Mouse (Mus musculus) MEL (cell line): ENCODE measurements around the gene Hfm1. TPM values are rescaled to one million over a fixed set of nuclear protein-coding genes. Genes with fewer than 3 reads are reported as not detected.

ENCODE experiments used
- DNase-seq: peaks from one replicate; pipeline ENCODE4 v3.0.0; 2011; ENCODE audit warnings: low read depth, low spot score
- H3K27ac ChIP-seq: 2 replicates; pipeline ENCODE4 v1.5.1; 2012; ENCODE audit warnings: low read depth, mild to moderate bottlenecking, control low read depth, low read length, moderate library complexity; ENCODE audit not compliant: control insufficient read depth
- H3K27me3 ChIP-seq, 2 experiments: fragments of 150-350 bp in 1 of 2; sonication (generic) in 1 of 2; 2 replicates each; pipeline ENCODE4 v1.6.1; 2012; ENCODE audit warnings: low read length in 2 of 2, mild to moderate bottlenecking in 2 of 2, improper control_type of control experiment in 1 of 2, moderate library complexity in 1 of 2; ENCODE audit not compliant: insufficient read depth in 2 of 2, control insufficient read depth in 1 of 2
- H3K36me3 ChIP-seq, 2 experiments: 2 replicates each; pipeline ENCODE4 v1.6.1; 2012 to 2014; ENCODE audit warnings: low read length in 2 of 2, improper control_type of control experiment in 1 of 2, inconsistent platforms in 1 of 2, mild to moderate bottlenecking in 1 of 2; ENCODE audit not compliant: insufficient read depth in 2 of 2, control insufficient read depth in 1 of 2
- H3K4me1 ChIP-seq, 2 experiments: fragments of 150-350 bp in 1 of 2; sonication (generic) in 1 of 2; 2 replicates each; pipeline ENCODE4 v1.6.1; 2012; ENCODE audit warnings: low read length in 2 of 2, improper control_type of control experiment in 1 of 2, mild to moderate bottlenecking in 1 of 2; ENCODE audit not compliant: insufficient read depth in 2 of 2, control insufficient read depth in 1 of 2
- H3K4me3 ChIP-seq, 2 experiments: fragments of 150-350 bp in 1 of 2; sonication (generic) in 1 of 2; 2 replicates each; pipeline ENCODE4 v1.5.1; 2012; ENCODE audit warnings: low read depth in 2 of 2, low read length in 2 of 2, mild to moderate bottlenecking in 2 of 2, moderate library complexity in 2 of 2, control low read depth in 1 of 2, improper control_type of control experiment in 1 of 2; ENCODE audit not compliant: control insufficient read depth in 1 of 2, insufficient read depth in 1 of 2
- H3K79me2 ChIP-seq: 2 replicates; pipeline ENCODE4 v1.6.1; 2012; ENCODE audit warnings: mild to moderate bottlenecking, low read length, moderate library complexity; ENCODE audit not compliant: control insufficient read depth, poor library complexity, insufficient read depth
- H3K9ac ChIP-seq: 2 replicates; pipeline ENCODE4 v1.6.1; 2012; ENCODE audit warnings: low read depth, mild to moderate bottlenecking, control low read depth, low read length, moderate library complexity; ENCODE audit not compliant: control insufficient read depth, poor library complexity, severe bottlenecking
- H3K9me3 ChIP-seq: fragments of 150-350 bp; sonication (generic); replicated peaks from 2 replicates; pipeline ENCODE4 v1.6.1; 2012; ENCODE audit warnings: mild to moderate bottlenecking, low read length, improper control_type of control experiment, moderate library complexity; ENCODE audit not compliant: insufficient read depth
- CHD1 ChIP-seq: IDR thresholded peaks from 2 replicates; pipeline ENCODE4 v1.6.1; 2012; ENCODE audit warnings: low read depth, mild to moderate bottlenecking, inconsistent platforms, low read length, improper control_type of control experiment
- CHD2 ChIP-seq: IDR thresholded peaks from 2 replicates; pipeline ENCODE4 v1.6.1; 2011; ENCODE audit warnings: low read length, improper control_type of control experiment
- CTCF ChIP-seq, 3 experiments: IDR thresholded peaks in 2 of 3; conservative IDR thresholded peaks in 1 of 3; 2 replicates each; pipeline ENCODE4 v1.5.1; 2011 to 2012; ENCODE audit warnings: low read length in 3 of 3, low read depth in 2 of 3, mild to moderate bottlenecking in 2 of 3, improper control_type of control experiment in 1 of 3, inconsistent platforms in 1 of 3, mixed read lengths in 1 of 3, moderate library complexity in 1 of 3; ENCODE audit not compliant: control insufficient read depth in 1 of 3, insufficient read depth in 1 of 3, poor library complexity in 1 of 3, severe bottlenecking in 1 of 3
- E2F4 ChIP-seq: IDR thresholded peaks from 2 replicates; pipeline ENCODE4 v1.6.1; 2011; ENCODE audit warnings: low read depth, low read length, improper control_type of control experiment, borderline replicate concordance
- ELF1 ChIP-seq: IDR thresholded peaks from 2 replicates; pipeline ENCODE4 v1.6.1; 2014; ENCODE audit warnings: low read depth, mild to moderate bottlenecking, inconsistent platforms, low read length, improper control_type of control experiment, moderate library complexity
- ETS1 ChIP-seq: IDR thresholded peaks from 2 replicates; pipeline ENCODE4 v1.6.1; 2012; ENCODE audit warnings: low read depth, mild to moderate bottlenecking, inconsistent platforms, low read length, improper control_type of control experiment, moderate library complexity
- GABPA ChIP-seq: IDR thresholded peaks from 2 replicates; pipeline ENCODE4 v1.6.1; 2012; ENCODE audit warnings: low read depth, mild to moderate bottlenecking, inconsistent platforms, low read length, improper control_type of control experiment, moderate library complexity
- HCFC1 ChIP-seq: IDR thresholded peaks from 2 replicates; pipeline ENCODE4 v1.6.1; 2012; ENCODE audit warnings: low read depth, mild to moderate bottlenecking, inconsistent platforms, low read length, improper control_type of control experiment, moderate library complexity
- JUND ChIP-seq: IDR thresholded peaks from 2 replicates; pipeline ENCODE4 v1.6.1; 2011; ENCODE audit warnings: low read depth, mild to moderate bottlenecking, improper control_type of control experiment, low read length
- KAT2A ChIP-seq: conservative IDR thresholded peaks from 2 replicates; pipeline ENCODE4 v1.6.1; 2012; ENCODE audit warnings: low read depth, low read length, improper control_type of control experiment, inconsistent platforms
- MAFK ChIP-seq: IDR thresholded peaks from 2 replicates; pipeline ENCODE4 v1.6.1; 2011; ENCODE audit warnings: low read depth, mild to moderate bottlenecking, low read length, improper control_type of control experiment, borderline replicate concordance
- MAX ChIP-seq: IDR thresholded peaks from 2 replicates; pipeline ENCODE4 v1.6.1; 2011; ENCODE audit warnings: low read length, improper control_type of control experiment
- MXI1 ChIP-seq: IDR thresholded peaks from 2 replicates; pipeline ENCODE4 v1.6.1; 2011; ENCODE audit warnings: mild to moderate bottlenecking, low read depth, low read length, improper control_type of control experiment
- MYC ChIP-seq: IDR thresholded peaks from 2 replicates; pipeline ENCODE4 v1.6.1; 2011; ENCODE audit warnings: low read depth, mild to moderate bottlenecking, low read length, improper control_type of control experiment, moderate library complexity
- NELFE ChIP-seq: IDR thresholded peaks from 2 replicates; pipeline ENCODE4 v1.6.1; 2011; ENCODE audit warnings: low read depth, low read length, improper control_type of control experiment
- NRF1 ChIP-seq: IDR thresholded peaks from 2 replicates; pipeline ENCODE4 v1.6.1; 2014; ENCODE audit warnings: low read depth, mild to moderate bottlenecking, inconsistent platforms, low read length, improper control_type of control experiment, moderate library complexity; ENCODE audit not compliant: poor library complexity, insufficient read depth, severe bottlenecking
- POLR2A ChIP-seq, 2 experiments: IDR thresholded peaks; 2 replicates each; pipeline ENCODE4 v1.6.1; 2011 to 2012; ENCODE audit warnings: low read length in 2 of 2, mild to moderate bottlenecking in 2 of 2, control low read depth in 1 of 2, improper control_type of control experiment in 1 of 2, low read depth in 1 of 2, moderate library complexity in 1 of 2; ENCODE audit not compliant: control insufficient read depth in 1 of 2, insufficient read depth in 1 of 2, poor library complexity in 1 of 2
- POLR2AphosphoS2 ChIP-seq: IDR thresholded peaks from 2 replicates; pipeline ENCODE4 v1.6.1; 2011; ENCODE audit warnings: low read length, improper control_type of control experiment
- POLR2AphosphoS5 ChIP-seq: IDR thresholded peaks from 2 replicates; pipeline ENCODE4 v1.6.1; 2012; ENCODE audit warnings: low read depth, borderline replicate concordance, mild to moderate bottlenecking, inconsistent platforms, low read length, moderate library complexity, mixed read lengths
- RAD21 ChIP-seq: IDR thresholded peaks from 2 replicates; pipeline ENCODE4 v1.6.1; 2011; ENCODE audit warnings: mild to moderate bottlenecking, low read depth, low read length, improper control_type of control experiment
- SIN3A ChIP-seq: IDR thresholded peaks from 2 replicates; pipeline ENCODE4 v1.6.1; 2012; ENCODE audit warnings: low read length, improper control_type of control experiment, inconsistent platforms
- SMC3 ChIP-seq: IDR thresholded peaks from 2 replicates; pipeline ENCODE4 v1.6.1; 2011; ENCODE audit warnings: low read depth, low read length, improper control_type of control experiment
- TCF12 ChIP-seq: IDR thresholded peaks from 2 replicates; pipeline ENCODE4 v1.6.1; 2014; ENCODE audit warnings: low read depth, mild to moderate bottlenecking, inconsistent platforms, low read length, improper control_type of control experiment, moderate library complexity
- UBTF ChIP-seq: IDR thresholded peaks from 2 replicates; pipeline ENCODE4 v1.6.1; 2012; ENCODE audit warnings: low read depth, mild to moderate bottlenecking, inconsistent platforms, low read length, improper control_type of control experiment, moderate library complexity, borderline replicate concordance; ENCODE audit not compliant: insufficient read depth
- USF2 ChIP-seq, 2 experiments: IDR thresholded peaks; 2 replicates each; pipeline ENCODE4 v1.6.1; 2011 to 2012; ENCODE audit warnings: improper control_type of control experiment in 2 of 2, low read length in 2 of 2, borderline replicate concordance in 1 of 2, inconsistent platforms in 1 of 2, low read depth in 1 of 2, mild to moderate bottlenecking in 1 of 2; ENCODE audit not compliant: insufficient read depth in 1 of 2
- ZC3H11A ChIP-seq: IDR thresholded peaks from 2 replicates; pipeline ENCODE4 v1.6.1; 2012; ENCODE audit warnings: low read depth, mild to moderate bottlenecking, inconsistent platforms, low read length, improper control_type of control experiment
- ZMIZ1 ChIP-seq: IDR thresholded peaks from 2 replicates; pipeline ENCODE4 v1.6.1; 2012; ENCODE audit warnings: low read depth, mild to moderate bottlenecking, inconsistent platforms, low read length, improper control_type of control experiment, moderate library complexity
- ZNF384 ChIP-seq: IDR thresholded peaks from 2 replicates; pipeline ENCODE4 v1.6.1; 2012; ENCODE audit warnings: low read depth, mild to moderate bottlenecking, inconsistent platforms, low read length, improper control_type of control experiment
- polyA plus RNA-seq, 2 experiments: library from polyadenylated mRNA; stranded (reverse) in 1 of 2; unstranded in 1 of 2; fragments of >175 nt in 1 of 2; fragments of >200 nt in 1 of 2; gene quantifications; 2 replicates each; pipeline versions ENCODE4 v1.2.1 to v1.2.4; 2012; ENCODE audit warnings: low replicate concordance in 2 of 2, low read depth in 1 of 2; ENCODE audit not compliant: insufficient read length in 2 of 2, insufficient read depth in 1 of 2, missing spikeins in 1 of 2
- total RNA-seq: library from RNA; depleted of rRNA; stranded (reverse); fragments of 300-350 nt; gene quantifications from 2 replicates; pipeline ENCODE4 v1.2.3, GENCODE M21; 2012

The Hfm1 gene
- total and polyA plus RNA-seq, 3 experiments: not detected

DNA sequence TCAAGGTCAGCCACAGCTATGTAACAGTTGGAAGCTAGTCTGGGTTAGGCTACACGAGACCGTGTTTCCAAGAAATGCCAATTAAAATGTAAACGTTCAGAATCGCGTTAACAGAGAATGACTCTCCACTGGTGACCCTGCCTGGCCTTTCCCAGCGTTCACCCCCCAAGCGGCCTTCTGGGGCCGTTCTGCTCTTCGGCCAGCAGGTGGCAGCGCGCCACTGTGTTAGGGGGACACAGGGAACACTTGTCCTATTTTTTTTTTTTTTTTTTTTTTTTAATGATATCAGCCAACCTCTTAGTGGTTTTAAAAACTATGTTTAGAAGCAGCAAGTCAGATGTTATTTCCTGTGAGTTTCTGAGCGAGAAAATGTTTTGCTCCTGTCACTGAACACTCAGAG is 123.0 kb downstream of the Hfm1 start (continued):
- no peak for TF ChIP-seq ZMIZ1
- TF ChIP-seq SMC3: peak; percentile 68
- TF ChIP-seq JUND: no peak
- no peak for TF ChIP-seq MXI1
- TF ChIP-seq NRF1: no peak
- TF ChIP-seq KAT2A: no peak
- peak; percentile 70 to 93 (median 83) for TF ChIP-seq CTCF (IDR thresholded peaks at IDR 0.05 in 2 of 3, conservative IDR thresholded peaks at IDR 0.05 in 1 of 3; ENCODE audit: control insufficient read depth in 1 of 3, insufficient read depth in 1 of 3, low read depth in 2 of 3, low read length in 3 of 3, poor library complexity in 1 of 3, severe bottlenecking in 1 of 3)
- TF ChIP-seq, all 39 proteins: peak for 7

DNA sequence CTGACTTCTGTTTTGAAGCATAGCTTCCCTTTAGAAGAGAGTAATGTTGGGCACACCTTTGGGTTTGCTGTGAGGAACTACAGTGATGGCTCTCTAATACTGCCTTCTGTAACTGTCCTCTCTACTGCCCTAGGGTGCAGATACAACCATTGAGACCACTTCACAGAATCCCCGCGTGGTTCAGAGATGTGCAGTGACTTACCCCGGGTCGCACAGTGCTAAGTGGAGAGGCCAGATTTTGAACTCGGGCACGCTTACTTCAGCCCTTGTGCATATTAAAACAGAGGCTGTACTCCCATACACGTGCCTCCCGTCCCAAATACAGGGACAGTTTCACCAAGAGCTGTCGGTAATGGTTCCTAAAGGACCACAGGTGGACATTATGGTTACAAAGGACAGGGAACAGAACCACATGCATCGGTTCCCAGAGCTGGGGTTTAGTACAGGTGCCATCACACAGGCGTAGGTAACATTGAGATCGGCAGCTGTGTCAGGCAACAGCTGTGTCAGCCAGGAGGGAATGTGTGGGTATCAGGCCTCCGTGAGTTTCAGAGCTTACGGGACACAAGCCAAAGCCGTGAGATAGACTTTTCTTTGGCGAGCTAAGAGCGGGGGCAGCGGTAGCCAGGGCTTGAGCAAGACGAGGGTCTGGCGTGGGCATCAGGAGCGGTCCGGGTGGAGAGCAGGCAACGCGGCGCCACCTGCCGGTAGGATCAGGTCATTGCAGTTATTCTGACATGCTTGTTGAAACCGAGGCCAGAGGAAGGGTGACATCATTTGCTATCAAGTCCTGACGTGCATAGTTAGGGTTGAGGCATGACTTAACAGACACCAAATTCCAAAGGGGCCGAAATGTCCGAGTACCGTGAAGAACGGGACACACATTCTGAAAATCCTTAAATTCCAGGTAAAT is 124.0 kb downstream of the Hfm1 start:
- H3K9me3 ChIP-seq: no peaks in the 10 kb centered on the region
- H3K9ac ChIP-seq: peak overlapping the region; percentile 34
- H3K27ac ChIP-seq: no peak overlapping the region
- no peaks in the 10 kb centered on the region for H3K36me3 ChIP-seq
- peak; percentile 93 for DNase-seq
- H3K27me3 ChIP-seq: peaks cover 0 to 2% of the 10 kb centered on the region in 2 experiments; a peak in 1 of 4 replicates
- H3K4me3 ChIP-seq: peak overlapping the region; percentile 40 to 62
- no peaks in the 10 kb centered on the region for H3K79me2 ChIP-seq
- no peak for TF ChIP-seq ELF1
- peak; percentile 64; the same call in 1 of the 2 replicates for TF ChIP-seq SIN3A
- TF ChIP-seq NELFE: no peak
- 0 out of 2 replicates have a peak, but pooled peaks have one; percentile 7 for TF ChIP-seq TCF12
- peak; percentile 85 for TF ChIP-seq RAD21
- no peak for TF ChIP-seq CHD1
- peak; percentile 71 for TF ChIP-seq ETS1
- TF ChIP-seq SMC3: peak; percentile 92
- no peak for TF ChIP-seq KAT2A
- no peak for TF ChIP-seq GABPA
- no peak for TF ChIP-seq MAX
- no peak for TF ChIP-seq POLR2AphosphoS5
- TF ChIP-seq MXI1: peak; percentile 46; the same call in 1 of the 2 replicates
- TF ChIP-seq ZNF384: peak; percentile 30; the same call in 1 of the 2 replicates
- no peak for TF ChIP-seq USF2 (IDR thresholded peaks at IDR 0.05; ENCODE audit: borderline replicate concordance in 1 of 2, insufficient read depth in 1 of 2, low read depth in 1 of 2, low read length in 2 of 2)
- TF ChIP-seq POLR2A (IDR thresholded peaks at IDR 0.05; ENCODE audit: control insufficient read depth in 1 of 2, insufficient read depth in 1 of 2, low read depth in 1 of 2, low read length in 2 of 2, poor library complexity in 1 of 2): no peak
- TF ChIP-seq MAFK: no peak
- TF ChIP-seq CHD2: no peak
- 0 out of 2 replicates have a peak, but pooled peaks have one; percentile 35 for TF ChIP-seq HCFC1
- TF ChIP-seq NRF1: no peak
- peak; percentile 84 for TF ChIP-seq ZC3H11A
- 0 out of 2 replicates have a peak, but pooled peaks have one; percentile 49 for TF ChIP-seq MYC
- TF ChIP-seq UBTF: no peak
- no peak for TF ChIP-seq POLR2AphosphoS2
- TF ChIP-seq CTCF (IDR thresholded peaks at IDR 0.05 in 2 of 3, conservative IDR thresholded peaks at IDR 0.05 in 1 of 3; ENCODE audit: control insufficient read depth in 1 of 3, insufficient read depth in 1 of 3, low read depth in 2 of 3, low read length in 3 of 3, poor library complexity in 1 of 3, severe bottlenecking in 1 of 3): peak; percentile 90 to 94 (median 93)
- no peak for TF ChIP-seq E2F4
- TF ChIP-seq, all 39 proteins: peak for 11
- peaks cover 0 to 4% of the 10 kb centered on the region in 2 experiments; a peak in 1 of 4 replicates for H3K4me1 ChIP-seq
